Mouse (Mus musculus) heart, embryonic 11.5 days (tissue): Measurements from ENCODE around the gene Gnptab. TPM values are rescaled to one million over a fixed set of nuclear protein-coding genes. Genes with fewer than 3 reads are reported as not detected.

Experiments used
- ATAC-seq: fragments of 200-750 bp; cut with Nextera tagmentation; replicated peaks from 2 replicates; pipeline ENCODE4 v1.8.0; 2017; ENCODE audit warnings: moderate library complexity; ENCODE audit not compliant: insufficient number of reproducible peaks, low FRiP score, low TSS enrichment
- H3K27ac ChIP-seq: fragments of 300-500 bp; sonication (generic); 2 replicates; pipeline ENCODE4 v1.5.1; 2014; ENCODE audit warnings: mild to moderate bottlenecking, low read depth, low read length
- H3K27me3 ChIP-seq: fragments of 300-500 bp; sonication (generic); 2 replicates; pipeline ENCODE4 v1.6.1; 2014; ENCODE audit warnings: mild to moderate bottlenecking, low read length, mixed read lengths; ENCODE audit not compliant: control insufficient read depth, insufficient read depth
- H3K36me3 ChIP-seq: fragments of 300-500 bp; sonication (generic); 2 replicates; pipeline ENCODE4 v1.6.1; 2014; ENCODE audit warnings: mild to moderate bottlenecking, low read length, moderate library complexity, mixed read lengths; ENCODE audit not compliant: control insufficient read depth, insufficient read depth
- H3K4me1 ChIP-seq: fragments of 300-500 bp; sonication (generic); 2 replicates; pipeline ENCODE4 v1.6.1; 2014; ENCODE audit warnings: low read length; ENCODE audit not compliant: control insufficient read depth, insufficient read depth
- H3K4me2 ChIP-seq: fragments of 300-500 bp; sonication (generic); 2 replicates; pipeline ENCODE4 v1.6.1; 2014; ENCODE audit warnings: mild to moderate bottlenecking, moderate library complexity
- H3K4me3 ChIP-seq: fragments of 300-500 bp; sonication (generic); 2 replicates; pipeline ENCODE4 v1.5.1; 2014; ENCODE audit warnings: low read depth, low read length
- H3K9ac ChIP-seq: fragments of 300-500 bp; sonication (generic); 2 replicates; pipeline ENCODE4 v1.6.1; 2014; ENCODE audit warnings: mild to moderate bottlenecking, low read depth, low read length, moderate library complexity
- H3K9me3 ChIP-seq: fragments of 300-500 bp; sonication (generic); replicated peaks from 2 replicates; pipeline ENCODE4 v1.6.1; 2016; ENCODE audit warnings: low read length; ENCODE audit not compliant: control insufficient read depth
- WGBS: fragments of 180-500 bp; shearing (Covaris S2); extraction: QIAGEN DNeasy Blood & Tissue Kit; methylation state at CpG from one replicate; pipeline ENCODE4 v1.1.7; 2014; ENCODE audit not compliant: insufficient replicate concordance; 5-methylcytosine and 5-hydroxymethylcytosine counted together
- polyA plus RNA-seq: library from polyadenylated mRNA; unstranded; fragments of >200 nt; fragmentation: Nextera tagmentation; extraction: Ambion mirVana; gene quantifications from 2 replicates; pipeline ENCODE4 v1.2.1, GENCODE M21; 2014

The Gnptab gene
- polyA plus RNA-seq, 1 experiment from 2014 or later, result 8.3 TPM

DNA sequence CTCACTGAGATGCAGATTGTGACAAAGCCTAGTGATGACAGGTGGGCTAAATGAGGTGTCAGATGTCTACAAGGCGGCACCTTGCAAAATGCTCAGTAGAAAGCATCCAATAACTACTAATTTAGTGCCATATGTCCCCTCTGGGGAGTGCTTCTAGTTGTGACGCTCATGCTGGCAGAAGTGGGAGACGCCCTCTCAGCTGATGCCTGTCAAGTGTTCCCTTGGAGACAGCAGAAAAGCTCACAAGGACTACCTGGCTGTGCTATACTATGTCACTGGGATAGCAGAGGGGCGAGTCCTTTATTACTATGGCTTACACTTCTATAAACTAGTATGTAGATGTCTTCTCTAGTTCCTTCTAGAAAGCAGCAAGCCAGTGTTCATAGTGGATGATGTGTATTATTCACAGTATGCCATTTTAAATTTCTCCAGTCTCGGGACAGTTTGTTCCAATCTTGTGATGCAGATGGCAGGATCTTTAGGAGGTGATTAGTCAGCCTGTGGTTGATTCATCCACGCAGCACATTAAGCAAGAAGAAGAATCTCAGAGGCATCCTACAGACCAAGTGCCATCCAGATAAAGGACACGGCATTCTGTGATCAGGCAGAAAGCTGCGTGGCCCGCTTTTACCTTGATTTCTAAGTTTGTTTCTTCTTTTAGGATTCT lies 13.4 kb downstream of the Gnptab start:
- no peaks in the 10 kb centered on the region for H3K36me3 ChIP-seq
- 77% methylated on average over 9 of the region's 9 CpGs for WGBS
- no peak overlapping the region for H3K4me2 ChIP-seq
- no peak for ATAC-seq
- H3K9me3 ChIP-seq, result no peaks in the 10 kb centered on the region
- H3K9ac ChIP-seq, result no peak overlapping the region
- H3K4me3 ChIP-seq, result no peak overlapping the region
- H3K27me3 ChIP-seq, result no peaks in the 10 kb centered on the region
- H3K4me1 ChIP-seq, result peaks cover 7% of the 10 kb centered on the region
- H3K27ac ChIP-seq, result no peak overlapping the region

DNA sequence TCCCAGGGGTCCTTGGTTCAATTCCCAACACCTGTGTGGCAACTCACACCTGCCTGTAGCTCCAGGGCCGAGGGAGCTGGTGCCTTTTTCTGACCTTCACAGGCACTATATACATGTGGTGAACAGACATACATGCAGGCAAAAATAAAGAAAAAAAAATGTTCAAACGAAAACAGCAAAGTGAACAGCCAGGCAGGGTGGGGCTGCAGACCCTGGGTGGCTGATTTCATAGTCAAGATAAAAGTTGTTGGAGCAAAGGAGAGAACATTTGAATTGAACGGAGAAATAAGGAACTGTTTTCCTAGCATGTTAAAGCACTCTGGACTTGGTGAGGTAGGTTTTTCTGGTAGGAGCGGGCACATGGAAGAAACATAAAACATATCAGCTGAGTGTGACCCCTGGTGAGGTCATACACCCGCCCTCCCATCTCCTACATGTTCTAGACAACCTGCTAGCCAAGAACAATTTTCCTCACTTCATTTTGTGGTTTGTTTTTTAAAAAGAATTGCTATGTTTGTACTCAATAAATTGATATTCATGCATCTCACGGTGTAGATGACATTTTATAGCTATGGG lies 19.8 kb downstream of the Gnptab start:
- Histone ChIP-seq H3K27me3 (no peaks in the 10 kb centered on the region), H3K9me3 (no peaks in the 10 kb centered on the region), H3K36me3 (no peaks in the 10 kb centered on the region; the same call in 1 of the 2 replicates), H3K4me1 (no peaks in the 10 kb centered on the region), H3K4me2 (no peak overlapping the region), H3K9ac (no peak overlapping the region), H3K4me3 (no peak overlapping the region), H3K27ac (no peak overlapping the region)
- ATAC-seq, result no peak
- WGBS, result 75% methylated on average over 6 of the region's 6 CpGs

DNA sequence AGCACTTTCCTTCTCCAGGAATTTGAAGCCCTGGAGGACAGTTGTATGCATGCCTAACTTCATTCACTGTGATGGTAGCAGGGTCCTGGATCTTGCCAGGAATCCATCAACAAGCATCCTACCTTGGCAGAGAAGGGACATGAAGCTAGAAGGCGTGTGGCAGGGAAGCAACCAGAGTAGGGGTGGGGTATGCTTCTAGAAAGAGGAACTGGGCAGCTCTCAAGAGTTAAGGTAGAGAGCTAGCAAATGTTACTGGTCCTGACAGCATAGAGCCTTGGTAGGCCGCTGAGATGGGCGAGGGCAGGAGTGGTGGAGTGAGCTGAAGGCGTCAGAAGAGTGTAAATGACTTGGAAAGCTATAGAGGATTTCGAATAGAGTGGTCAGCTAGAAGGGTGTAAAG lies 20.3 kb downstream of the Gnptab start:
- Histone ChIP-seq H3K9me3 (no peaks in the 10 kb centered on the region), H3K27ac (no peak overlapping the region), H3K4me3 (no peak overlapping the region), H3K4me1 (no peaks in the 10 kb centered on the region), H3K9ac (no peak overlapping the region), H3K4me2 (no peak overlapping the region), H3K27me3 (no peaks in the 10 kb centered on the region), H3K36me3 (no peaks in the 10 kb centered on the region; the same call in 1 of the 2 replicates)
- no peak for ATAC-seq
- 84% methylated on average over 5 of the region's 5 CpGs for WGBS

DNA sequence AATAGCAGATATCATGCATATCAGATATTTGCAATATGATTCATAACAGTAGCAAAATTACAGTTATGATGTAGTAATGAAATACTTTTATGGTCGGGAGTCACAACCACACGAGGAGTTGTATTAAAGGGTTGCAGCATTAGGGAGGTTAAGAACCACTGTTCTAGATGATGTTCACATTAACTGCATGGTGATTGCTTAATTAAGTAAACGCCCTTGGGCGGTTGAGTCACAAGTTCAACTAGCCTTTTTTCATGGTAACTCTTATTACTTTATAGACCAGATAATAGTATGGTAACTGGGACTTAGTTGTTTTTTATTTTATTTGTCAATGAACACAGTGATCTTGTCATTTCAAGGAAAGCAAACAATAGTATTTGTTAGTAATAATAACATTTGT lies 24.1 kb downstream of the Gnptab start:
- H3K27me3 ChIP-seq, result no peaks in the 10 kb centered on the region
- no peak overlapping the region for H3K4me2 ChIP-seq
- no peaks in the 10 kb centered on the region; the same call in 1 of the 2 replicates for H3K36me3 ChIP-seq
- no peak for ATAC-seq
- no peak overlapping the region for H3K27ac ChIP-seq
- 90% methylated on average over 4 of the region's 4 CpGs for WGBS
- no peak overlapping the region for H3K9ac ChIP-seq
- H3K9me3 ChIP-seq, result no peaks in the 10 kb centered on the region
- H3K4me3 ChIP-seq, result no peak overlapping the region
- H3K4me1 ChIP-seq, result no peaks in the 10 kb centered on the region

DNA sequence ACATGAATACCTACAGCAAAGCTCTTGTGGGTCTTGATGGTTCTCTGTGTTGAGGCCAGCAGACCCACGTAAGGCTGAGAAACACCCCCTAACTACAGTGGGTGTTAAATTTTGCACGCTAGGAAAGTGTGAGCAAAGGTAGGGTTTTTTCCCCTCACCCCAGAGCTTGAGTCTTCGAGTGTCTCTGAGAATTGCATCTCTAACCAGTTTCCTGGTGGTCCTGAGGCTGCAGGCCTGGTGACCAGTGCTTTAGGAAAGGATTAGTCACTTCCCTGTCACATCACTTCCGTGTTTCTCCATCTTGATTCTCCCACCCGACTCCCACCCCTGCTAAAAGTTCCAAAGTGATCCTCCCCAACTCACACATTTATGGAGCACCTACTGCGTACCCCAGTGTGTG lies 25.3 kb downstream of the Gnptab start:
- Histone ChIP-seq H3K4me2 (no peak overlapping the region), H3K9me3 (no peaks in the 10 kb centered on the region), H3K4me3 (no peak overlapping the region), H3K27ac (no peak overlapping the region), H3K27me3 (no peaks in the 10 kb centered on the region), H3K9ac (no peak overlapping the region), H3K36me3 (no peaks in the 10 kb centered on the region; the same call in 1 of the 2 replicates), H3K4me1 (no peaks in the 10 kb centered on the region)
- ATAC-seq, result no peak
- WGBS, result 69% methylated on average over 6 of the region's 6 CpGs

DNA sequence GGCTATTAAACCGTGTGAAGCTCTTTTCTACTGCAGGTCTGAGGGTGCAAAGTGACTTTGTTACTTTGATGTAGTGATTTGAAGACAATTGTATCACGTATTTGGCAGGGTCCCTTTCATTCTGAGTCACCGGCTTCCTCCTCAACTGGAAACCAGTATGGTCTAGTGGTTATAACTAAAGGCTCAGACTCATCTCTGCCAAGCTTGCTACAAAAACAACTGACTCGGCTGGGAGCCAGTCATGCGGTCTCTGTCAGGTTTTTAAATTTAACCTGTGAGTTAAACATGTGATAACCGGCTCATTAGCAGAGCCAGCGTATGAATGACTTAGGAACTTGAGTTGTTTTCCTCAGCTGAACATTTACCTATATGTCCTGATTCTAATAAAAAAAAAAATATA lies 26.9 kb downstream of the Gnptab start:
- ATAC-seq, result no peak
- Histone ChIP-seq H3K4me2 (no peak overlapping the region), H3K27me3 (no peaks in the 10 kb centered on the region), H3K9me3 (no peaks in the 10 kb centered on the region), H3K4me1 (no peaks in the 10 kb centered on the region), H3K9ac (no peak overlapping the region), H3K36me3 (no peaks in the 10 kb centered on the region), H3K27ac (no peak overlapping the region), H3K4me3 (no peak overlapping the region)
- WGBS, result 86% methylated on average over 7 of the region's 7 CpGs

DNA sequence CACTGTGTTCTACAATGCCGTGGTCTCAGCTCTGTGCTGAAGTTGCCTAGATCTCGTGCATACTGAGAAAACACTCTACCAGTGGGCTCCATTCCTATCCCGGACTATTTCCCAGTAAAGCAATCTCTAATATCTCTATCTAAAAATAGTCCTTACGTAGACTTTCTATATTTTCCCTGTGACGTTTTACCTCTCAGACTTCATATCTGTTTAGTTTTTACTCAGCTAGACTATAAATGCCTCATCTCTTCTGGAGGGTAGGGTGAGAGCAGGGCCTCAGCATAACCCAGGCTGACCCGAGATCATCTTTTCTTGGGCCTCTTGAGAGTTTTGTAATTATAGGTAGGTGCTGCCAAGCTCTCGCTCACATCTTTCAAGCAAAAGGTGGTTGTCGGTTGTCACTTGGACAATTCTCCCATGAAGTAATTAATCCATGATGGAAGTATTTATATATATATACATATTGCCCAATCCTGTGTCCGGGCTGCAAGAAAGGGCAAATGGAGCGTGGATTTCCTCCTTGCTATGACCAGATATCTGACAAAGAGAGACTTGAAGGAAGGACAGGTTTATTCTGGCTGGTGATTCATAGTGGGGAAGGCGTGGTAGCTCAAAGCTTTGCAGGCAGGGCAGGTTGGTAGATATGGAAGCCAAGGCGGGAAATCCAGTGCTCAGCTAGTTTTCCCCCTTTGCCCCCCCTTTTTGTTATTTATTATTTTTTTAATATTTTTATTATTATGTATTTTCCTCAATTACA lies 29.1 kb downstream of the Gnptab start:
- whole genome bisulfite sequencing, result 79% methylated on average over 12 of the region's 12 CpGs
- no peak for ATAC-seq

DNA sequence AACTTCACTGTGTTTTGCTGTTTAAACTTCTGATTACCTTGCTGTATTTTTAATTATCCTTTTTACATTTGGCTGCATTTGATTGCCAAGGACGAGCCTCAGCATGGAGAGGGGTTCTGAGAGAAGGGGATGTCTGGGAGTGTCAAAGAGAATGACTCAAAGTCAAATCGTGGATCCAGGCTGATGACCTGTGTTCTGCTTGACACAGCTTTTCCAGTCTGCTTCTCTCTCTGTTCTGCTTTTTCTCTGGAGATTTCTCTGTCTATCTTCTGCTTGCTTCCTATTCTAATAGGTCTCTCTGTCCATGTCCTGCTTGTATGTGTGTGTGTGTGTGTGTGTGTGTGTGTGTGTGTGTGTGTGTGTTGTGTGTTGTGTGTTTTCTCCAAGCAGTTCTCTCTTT lies 30.8 kb downstream of the Gnptab start:
- H3K36me3 ChIP-seq, result no peaks in the 10 kb centered on the region
- no peak for ATAC-seq
- no peaks in the 10 kb centered on the region for H3K4me1 ChIP-seq
- no peak overlapping the region for H3K9ac ChIP-seq
- H3K27ac ChIP-seq, result no peak overlapping the region
- no peaks in the 10 kb centered on the region for H3K9me3 ChIP-seq
- H3K27me3 ChIP-seq, result no peaks in the 10 kb centered on the region
- no peak overlapping the region for H3K4me3 ChIP-seq
- WGBS, result 55% methylated on average over 2 of the region's 2 CpGs
- no peak overlapping the region for H3K4me2 ChIP-seq

More for the DNA sequence above, 29.1 kb downstream of the Gnptab start:
- Histone ChIP-seq H3K9ac (no peak overlapping the region), H3K4me3 (no peak overlapping the region), H3K27me3 (no peaks in the 10 kb centered on the region), H3K4me1 (no peaks in the 10 kb centered on the region), H3K36me3 (no peaks in the 10 kb centered on the region), H3K4me2 (no peak overlapping the region), H3K9me3 (no peaks in the 10 kb centered on the region), H3K27ac (no peak overlapping the region)
